Mouse (Mus musculus) c-Kit-positive CD71-negative TER-119-negative erythroid progenitor cells, embryonic 14.5 days (primary cell): ENCODE data around the gene Ccl6.

Experiments
- DNase-seq: peaks from one replicate; pipeline ENCODE4 v3.0.0-alpha.2; 2013; ENCODE audit warnings: low read depth

Ccl6 gene

GRCm38 (mm10) chr11:83592853-83593252 is at the start of gene Ccl6:
TSS of gene Ccl6 (minus strand) at chr11:83593087.
- no peak for DNase-seq

- no peak for DNase-seq
Measured at GRCm38 (mm10) chr11:83641216-83641615, 48.3 kb upstream of the Ccl6 start.

- DNase-seq = no peak
Measured at GRCm38 (mm10) chr11:83640141-83640540, 47.3 kb upstream of the Ccl6 start.

GRCm38 (mm10) chr11:83639533-83639932 is 46.6 kb upstream of the Ccl6 start:
- no peak for DNase-seq

- no peak for DNase-seq
Measured at GRCm38 (mm10) chr11:83638934-83639333, 46.0 kb upstream of the Ccl6 start.

GRCm38 (mm10) chr11:83636742-83637235 is 43.9 kb upstream of the Ccl6 start:
- DNase-seq = no peak

GRCm38 (mm10) chr11:83634898-83635297 is 42.0 kb upstream of the Ccl6 start:
- DNase-seq = no peak

GRCm38 (mm10) chr11:83634425-83634824 is 41.5 kb upstream of the Ccl6 start:
- DNase-seq = no peak

- DNase-seq = no peak
Measured at GRCm38 (mm10) chr11:83632744-83633143, 39.9 kb upstream of the Ccl6 start.

GRCm38 (mm10) chr11:83631065-83631464 is 38.2 kb upstream of the Ccl6 start:
- DNase-seq = no peak

- DNase-seq = no peak
Measured at GRCm38 (mm10) chr11:83630630-83631029, 37.7 kb upstream of the Ccl6 start.

- DNase-seq = no peak
Measured at GRCm38 (mm10) chr11:83628808-83629207, 35.9 kb upstream of the Ccl6 start.

- no peak for DNase-seq
Measured at GRCm38 (mm10) chr11:83623586-83623985, 30.7 kb upstream of the Ccl6 start.

GRCm38 (mm10) chr11:83619037-83619436 is 26.1 kb upstream of the Ccl6 start:
- no peak for DNase-seq

GRCm38 (mm10) chr11:83618238-83618637 is 25.4 kb upstream of the Ccl6 start:
- DNase-seq = no peak

GRCm38 (mm10) chr11:83616586-83616985 is 23.7 kb upstream of the Ccl6 start:
- no peak for DNase-seq

GRCm38 (mm10) chr11:83610900-83611299 is 18.0 kb upstream of the Ccl6 start:
- DNase-seq = no peak

- no peak for DNase-seq
Measured at GRCm38 (mm10) chr11:83606396-83606795, 13.5 kb upstream of the Ccl6 start.

- no peak for DNase-seq
Measured at GRCm38 (mm10) chr11:83605535-83605934, 12.6 kb upstream of the Ccl6 start.

GRCm38 (mm10) chr11:83604698-83605097 is 11.8 kb upstream of the Ccl6 start:
- no peak for DNase-seq

- no peak for DNase-seq
Measured at GRCm38 (mm10) chr11:83603399-83603798, 10.5 kb upstream of the Ccl6 start.

- DNase-seq = no peak
Measured at GRCm38 (mm10) chr11:83600576-83600975, 7.7 kb upstream of the Ccl6 start.

GRCm38 (mm10) chr11:83598991-83599390 is 6.1 kb upstream of the Ccl6 start:
- DNase-seq = no peak

- DNase-seq = no peak
Measured at GRCm38 (mm10) chr11:83598207-83598837, 5.4 kb upstream of the Ccl6 start.
